Mouse (Mus musculus): ENCODE results near the gene Colca2. TPM values are rescaled to one million over a fixed set of nuclear protein-coding genes. Genes with fewer than 3 reads are reported as not detected.

The Colca2 gene
- polyA plus RNA-seq (2015; fragmentation: Nextera tagmentation; extraction: Ambion mirVana), result 4.2 and 4.8 TPM in 2 replicates

GRCm38 (mm10) chr9:51278500-51279381 is at the start of gene Colca2:
Gene Colca2 (minus strand): TSS chr9:51278569.
- peak within 1 kb of the TSS; percentile 95 for H3K4me2 ChIP-seq (ENCODE audit: low read length)
- peak; percentile 94 for DNase-seq (ENCODE audit: low spot score)
- H3K9ac ChIP-seq (ENCODE audit: low read depth, low read length), result peak within 1 kb of the TSS; percentile 74
- H3K27ac ChIP-seq, result peak within 1 kb of the TSS; percentile 76
- H3K27me3 ChIP-seq (ENCODE audit: insufficient read depth, low read length), result 0 out of 2 replicates have a peak, but pooled peaks cover 4% of the 10 kb centered on the region
- no peaks in the 10 kb centered on the region for H3K36me3 ChIP-seq (ENCODE audit: insufficient read depth, low read length)
- TF ChIP-seq CTCF (IDR thresholded peaks at IDR 0.05; ENCODE audit: low read depth), result peak; percentile 55
- H3K9me3 ChIP-seq (replicated peaks; ENCODE audit: low read length), result no peaks in the 10 kb centered on the region
- 0 out of 2 replicates have a peak, but pooled peaks cover 4% of the 10 kb centered on the region for H3K4me1 ChIP-seq (replicated peaks; ENCODE audit: insufficient read depth, low read length)
- WGBS, result under 1% methylated on average over 52 of the region's 53 CpGs
- peak within 1 kb of the TSS; percentile 61 for H3K4me3 ChIP-seq (replicated peaks; ENCODE audit: low read depth, low read length)
- peak; percentile 97 for ATAC-seq (replicated peaks; ENCODE audit: low FRiP score, low read depth)

- Histone ChIP-seq H3K9me3 (replicated peaks; ENCODE audit: low read length) (no peaks in the 10 kb centered on the region), H3K36me3 (ENCODE audit: insufficient read depth, low read length) (no peaks in the 10 kb centered on the region), H3K27ac (no peak overlapping the region), H3K27me3 (ENCODE audit: insufficient read depth, low read length) (no peaks in the 10 kb centered on the region; the same call in 1 of the 2 replicates), H3K4me2 (ENCODE audit: low read length) (no peak overlapping the region), H3K4me1 (replicated peaks; ENCODE audit: insufficient read depth, low read length) (no peaks in the 10 kb centered on the region), H3K4me3 (replicated peaks; ENCODE audit: low read depth, low read length) (no peak overlapping the region), H3K9ac (ENCODE audit: low read depth, low read length) (no peak overlapping the region)
- no peak for TF ChIP-seq CTCF (IDR thresholded peaks at IDR 0.05; ENCODE audit: low read depth)
- DNase-seq (ENCODE audit: low spot score) (no peak), ATAC-seq (replicated peaks; ENCODE audit: low FRiP score, low read depth) (no peak)
- 74% methylated on average over 5 of the region's 5 CpGs for WGBS
Observed at GRCm38 (mm10) chr9:51327555-51327903, 49.2 kb upstream of the Colca2 start.

GRCm38 (mm10) chr9:51326619-51327554 is 48.5 kb upstream of the Colca2 start:
- ATAC-seq (replicated peaks; ENCODE audit: low FRiP score, low read depth) (no peak), DNase-seq (ENCODE audit: low spot score) (no peak)
- WGBS, result 69% methylated on average over 11 of the region's 11 CpGs

GRCm38 (mm10) chr9:51324406-51325065 is 46.2 kb upstream of the Colca2 start:
- WGBS, result 60% methylated on average over 7 of the region's 7 CpGs
- H3K9me3 ChIP-seq (replicated peaks; ENCODE audit: low read length), result no peaks in the 10 kb centered on the region
- H3K9ac ChIP-seq (ENCODE audit: low read depth, low read length), result no peak overlapping the region

More at GRCm38 (mm10) chr9:51326619-51327554, 48.5 kb upstream of the Colca2 start:
- Histone ChIP-seq H3K4me1 (replicated peaks; ENCODE audit: insufficient read depth, low read length) (no peaks in the 10 kb centered on the region), H3K4me3 (replicated peaks; ENCODE audit: low read depth, low read length) (no peak overlapping the region), H3K9me3 (replicated peaks; ENCODE audit: low read length) (no peaks in the 10 kb centered on the region), H3K27ac (no peak overlapping the region), H3K9ac (ENCODE audit: low read depth, low read length) (no peak overlapping the region), H3K4me2 (ENCODE audit: low read length) (no peak overlapping the region), H3K27me3 (ENCODE audit: insufficient read depth, low read length) (no peaks in the 10 kb centered on the region; the same call in 1 of the 2 replicates), H3K36me3 (ENCODE audit: insufficient read depth, low read length) (no peaks in the 10 kb centered on the region)
- TF ChIP-seq CTCF (IDR thresholded peaks at IDR 0.05; ENCODE audit: low read depth), result no peak

GRCm38 (mm10) chr9:51320096-51320495 is 41.7 kb upstream of the Colca2 start:
- Histone ChIP-seq H3K4me1 (replicated peaks; ENCODE audit: insufficient read depth, low read length) (no peaks in the 10 kb centered on the region), H3K4me2 (ENCODE audit: low read length) (no peak overlapping the region), H3K27ac (no peak overlapping the region), H3K36me3 (ENCODE audit: insufficient read depth, low read length) (no peaks in the 10 kb centered on the region), H3K4me3 (replicated peaks; ENCODE audit: low read depth, low read length) (no peak overlapping the region), H3K9ac (ENCODE audit: low read depth, low read length) (no peak overlapping the region), H3K27me3 (ENCODE audit: insufficient read depth, low read length) (no peaks in the 10 kb centered on the region; the same call in 1 of the 2 replicates), H3K9me3 (replicated peaks; ENCODE audit: low read length) (no peaks in the 10 kb centered on the region)
- no peak for TF ChIP-seq CTCF (IDR thresholded peaks at IDR 0.05; ENCODE audit: low read depth)
- DNase-seq (ENCODE audit: low spot score) (no peak), ATAC-seq (replicated peaks; ENCODE audit: low FRiP score, low read depth) (no peak)
- whole genome bisulfite sequencing, result 87% methylated on average over 1 of the region's 1 CpGs

More at GRCm38 (mm10) chr9:51324406-51325065, 46.2 kb upstream of the Colca2 start:
- Histone ChIP-seq H3K4me3 (replicated peaks; ENCODE audit: low read depth, low read length) (no peak overlapping the region), H3K36me3 (ENCODE audit: insufficient read depth, low read length) (no peaks in the 10 kb centered on the region), H3K27ac (no peak overlapping the region), H3K4me2 (ENCODE audit: low read length) (no peak overlapping the region), H3K27me3 (ENCODE audit: insufficient read depth, low read length) (no peaks in the 10 kb centered on the region; the same call in 1 of the 2 replicates), H3K4me1 (replicated peaks; ENCODE audit: insufficient read depth, low read length) (no peaks in the 10 kb centered on the region)
- no peak for DNase-seq (ENCODE audit: low spot score)
- no peak for TF ChIP-seq CTCF (IDR thresholded peaks at IDR 0.05; ENCODE audit: low read depth)
- no peak for ATAC-seq (replicated peaks; ENCODE audit: low FRiP score, low read depth)

Data from kidney, postnatal 0 days (tissue).